Mouse (Mus musculus): ENCODE measurements around the gene Herc4. TPM values are rescaled to one million over a fixed set of nuclear protein-coding genes. Genes with fewer than 3 reads are reported as not detected.

Gene Herc4
- polyA plus RNA-seq, 1 experiment from 2014 or later: 27.0 TPM

DNA sequence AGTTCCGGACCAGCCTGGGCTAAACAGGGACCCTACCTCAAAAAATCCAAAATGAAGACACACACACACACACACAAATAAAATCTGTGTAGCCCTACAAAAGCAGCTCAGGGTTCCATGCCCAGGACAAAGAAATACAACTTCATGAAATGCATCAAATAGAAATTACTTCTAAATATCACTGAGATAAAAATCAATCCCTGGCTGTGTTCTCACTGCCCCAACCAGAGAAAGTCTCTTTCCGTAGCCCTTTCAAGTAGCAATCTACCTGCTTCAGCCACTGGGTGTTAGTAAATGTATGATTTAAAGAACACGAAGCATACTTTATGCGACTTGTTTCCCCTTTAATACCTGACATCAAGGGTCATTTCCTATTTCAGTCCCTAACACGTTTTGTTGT lies 93.7 kb downstream of the Herc4 start:
- H3K9ac ChIP-seq (ENCODE audit: low read depth, low read length): peak overlapping the region; percentile 20; the same call in 1 of the 2 replicates
- ATAC-seq (replicated peaks; ENCODE audit: low FRiP score, low read depth): no peak
- H3K4me3 ChIP-seq (replicated peaks; ENCODE audit: low read depth, low read length): peak overlapping the region; percentile 84
- H3K4me2 ChIP-seq (ENCODE audit: low read length): peak overlapping the region; percentile 64
- 0 out of 2 replicates have a peak, but pooled peaks cover 8% of the 10 kb centered on the region for H3K36me3 ChIP-seq (ENCODE audit: insufficient read depth, low read length)
- DNase-seq (ENCODE audit: low spot score): no peak
- WGBS: 23% methylated on average over 5 of the region's 5 CpGs
- H3K27ac ChIP-seq: no peak overlapping the region
- H3K4me1 ChIP-seq (replicated peaks; ENCODE audit: insufficient read depth, low read length): peaks cover 15% of the 10 kb centered on the region
- no peaks in the 10 kb centered on the region for H3K9me3 ChIP-seq (replicated peaks; ENCODE audit: low read length)
- no peaks in the 10 kb centered on the region for H3K27me3 ChIP-seq (ENCODE audit: insufficient read depth, low read length)
- no peak for TF ChIP-seq CTCF (IDR thresholded peaks at IDR 0.05; ENCODE audit: low read depth)

DNA sequence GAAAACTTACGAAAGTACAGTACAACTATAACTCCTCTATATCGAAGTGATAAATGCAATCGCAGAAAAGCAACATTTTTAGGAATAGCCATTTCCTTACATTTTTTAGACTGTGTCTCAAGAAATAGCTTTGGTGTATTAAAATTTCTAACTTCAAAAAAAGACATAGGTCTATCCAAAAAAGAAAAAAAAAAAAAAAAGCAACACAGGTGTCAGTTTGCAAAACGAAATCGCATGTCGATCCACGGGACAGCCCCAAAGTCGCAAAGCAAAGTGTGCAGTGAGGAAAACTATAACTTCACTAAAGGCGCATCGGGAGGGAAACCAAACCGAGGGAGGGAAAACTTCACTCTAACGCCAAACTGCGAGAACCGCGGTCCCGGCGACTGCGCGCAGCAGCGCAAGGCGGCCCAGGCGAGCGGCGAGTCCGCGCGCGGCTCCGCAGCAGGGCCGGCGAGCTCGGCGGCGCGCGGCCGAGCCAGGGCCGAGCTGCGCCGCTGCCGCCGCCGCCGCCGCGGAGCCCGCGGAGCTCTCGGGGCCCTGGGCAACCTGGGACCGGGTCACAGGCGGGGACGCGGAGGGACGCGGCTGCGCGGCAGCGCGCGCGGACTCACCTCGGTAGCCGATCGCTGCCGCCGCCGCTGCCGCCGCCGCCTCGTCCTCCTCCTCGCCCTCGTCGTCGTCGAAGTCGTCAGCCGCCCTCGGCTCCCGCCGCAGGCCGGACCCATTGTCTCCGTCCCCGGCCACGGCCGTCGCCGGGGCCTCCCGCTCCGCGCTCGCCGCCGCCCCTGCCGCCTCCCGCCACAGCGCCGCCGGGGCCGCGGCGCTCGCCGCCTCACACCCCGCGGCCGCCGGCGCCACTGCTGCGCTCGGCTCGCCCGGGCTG lies 94.6 kb downstream of the Herc4 start:
- no peak for TF ChIP-seq CTCF (IDR thresholded peaks at IDR 0.05; ENCODE audit: low read depth)
- ATAC-seq (replicated peaks; ENCODE audit: low FRiP score, low read depth) (peak; percentile 79), DNase-seq (ENCODE audit: low spot score) (peak; percentile 60)
- Histone ChIP-seq H3K27me3 (ENCODE audit: insufficient read depth, low read length) (no peaks in the 10 kb centered on the region), H3K36me3 (ENCODE audit: insufficient read depth, low read length) (0 out of 2 replicates have a peak, but pooled peaks cover 6% of the 10 kb centered on the region), H3K4me3 (replicated peaks; ENCODE audit: low read depth, low read length) (peak overlapping the region; percentile 84), H3K27ac (peak overlapping the region; percentile 97), H3K4me2 (ENCODE audit: low read length) (peak overlapping the region; percentile 64), H3K4me1 (replicated peaks; ENCODE audit: insufficient read depth, low read length) (peaks cover 15% of the 10 kb centered on the region), H3K9ac (ENCODE audit: low read depth, low read length) (peak overlapping the region; percentile 99), H3K9me3 (replicated peaks; ENCODE audit: low read length) (no peaks in the 10 kb centered on the region)
- WGBS: under 1% methylated on average over 95 of the region's 113 CpGs

DNA sequence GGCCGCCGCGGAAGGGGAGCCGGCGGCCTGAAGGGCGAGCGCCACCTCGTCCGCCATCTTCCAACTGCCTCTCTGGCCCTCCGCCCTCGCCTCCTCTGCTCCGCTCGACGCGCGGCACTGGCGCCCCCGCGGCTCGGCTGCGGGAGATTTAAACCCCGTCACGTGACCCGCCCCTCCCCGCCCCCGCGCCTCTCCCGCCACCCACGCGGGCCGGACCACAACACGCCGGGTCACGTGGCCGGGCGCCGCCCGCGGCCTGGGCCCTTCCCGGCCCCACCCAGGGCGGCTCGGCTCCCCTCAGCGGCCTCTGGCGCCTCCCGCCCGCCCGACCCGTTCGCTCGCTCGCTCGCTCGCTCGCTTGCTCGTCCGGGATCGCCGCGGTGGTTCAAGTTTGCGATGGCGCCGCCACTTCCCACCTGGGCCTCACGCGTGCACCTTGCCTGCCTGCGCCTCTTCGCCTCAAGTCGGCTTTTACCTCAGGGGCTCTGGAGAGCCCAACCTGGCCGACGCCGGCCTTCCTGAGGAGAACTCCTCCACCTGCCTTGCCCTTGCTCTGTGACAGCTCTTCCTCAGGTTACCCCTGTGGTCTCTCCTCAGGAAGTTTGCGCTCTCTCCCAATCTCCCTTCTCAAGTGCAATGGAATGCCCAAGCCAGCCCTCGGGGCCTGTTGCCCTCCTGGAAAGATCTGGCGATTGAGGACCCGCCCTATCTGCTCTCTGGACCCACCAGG lies 95.5 kb downstream of the Herc4 start:
- Histone ChIP-seq H3K9me3 (replicated peaks; ENCODE audit: low read length) (no peaks in the 10 kb centered on the region), H3K27me3 (ENCODE audit: insufficient read depth, low read length) (no peaks in the 10 kb centered on the region), H3K9ac (ENCODE audit: low read depth, low read length) (peak overlapping the region; percentile 99), H3K36me3 (ENCODE audit: insufficient read depth, low read length) (0 out of 2 replicates have a peak, but pooled peaks cover 6% of the 10 kb centered on the region), H3K4me3 (replicated peaks; ENCODE audit: low read depth, low read length) (peak overlapping the region; percentile 84), H3K4me2 (ENCODE audit: low read length) (peak overlapping the region; percentile 64), H3K4me1 (replicated peaks; ENCODE audit: insufficient read depth, low read length) (peaks cover 15% of the 10 kb centered on the region), H3K27ac (peak overlapping the region; percentile 97)
- TF ChIP-seq CTCF (IDR thresholded peaks at IDR 0.05; ENCODE audit: low read depth): no peak
- ATAC-seq (replicated peaks; ENCODE audit: low FRiP score, low read depth) (peak; percentile 94), DNase-seq (ENCODE audit: low spot score) (peak; percentile 94)
- under 1% methylated on average over 55 of the region's 74 CpGs for WGBS

DNA sequence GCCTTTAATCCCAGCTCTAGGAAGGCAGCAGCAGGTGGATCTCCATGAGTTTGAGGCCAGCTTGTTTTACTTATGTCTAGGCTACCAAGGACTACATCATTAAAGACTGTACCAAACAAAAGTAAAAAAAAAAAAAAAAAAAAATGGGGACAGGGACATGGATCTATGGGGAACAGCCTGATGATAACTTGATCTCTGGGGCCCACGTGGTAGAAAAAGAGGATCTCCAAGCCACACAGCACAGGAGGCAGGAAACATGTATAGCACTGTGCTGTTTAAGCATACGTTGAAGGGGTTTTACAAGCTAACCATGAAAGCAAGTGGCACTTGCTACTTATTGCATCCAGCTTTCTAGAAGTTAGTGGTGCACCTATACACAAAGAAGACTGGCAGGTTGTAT lies 97.7 kb downstream of the Herc4 start:
- Histone ChIP-seq H3K4me2 (ENCODE audit: low read length) (no peak overlapping the region), H3K9ac (ENCODE audit: low read depth, low read length) (no peak overlapping the region), H3K9me3 (replicated peaks; ENCODE audit: low read length) (no peaks in the 10 kb centered on the region), H3K27me3 (ENCODE audit: insufficient read depth, low read length) (no peaks in the 10 kb centered on the region), H3K4me1 (replicated peaks; ENCODE audit: insufficient read depth, low read length) (peaks cover 14% of the 10 kb centered on the region), H3K4me3 (replicated peaks; ENCODE audit: low read depth, low read length) (no peak overlapping the region), H3K36me3 (ENCODE audit: insufficient read depth, low read length) (no peaks in the 10 kb centered on the region), H3K27ac (no peak overlapping the region)
- no peak for DNase-seq (ENCODE audit: low spot score)
- TF ChIP-seq CTCF (IDR thresholded peaks at IDR 0.05; ENCODE audit: low read depth): no peak
- no peak for ATAC-seq (replicated peaks; ENCODE audit: low FRiP score, low read depth)
- 91% methylated on average over 2 of the region's 2 CpGs for WGBS

DNA sequence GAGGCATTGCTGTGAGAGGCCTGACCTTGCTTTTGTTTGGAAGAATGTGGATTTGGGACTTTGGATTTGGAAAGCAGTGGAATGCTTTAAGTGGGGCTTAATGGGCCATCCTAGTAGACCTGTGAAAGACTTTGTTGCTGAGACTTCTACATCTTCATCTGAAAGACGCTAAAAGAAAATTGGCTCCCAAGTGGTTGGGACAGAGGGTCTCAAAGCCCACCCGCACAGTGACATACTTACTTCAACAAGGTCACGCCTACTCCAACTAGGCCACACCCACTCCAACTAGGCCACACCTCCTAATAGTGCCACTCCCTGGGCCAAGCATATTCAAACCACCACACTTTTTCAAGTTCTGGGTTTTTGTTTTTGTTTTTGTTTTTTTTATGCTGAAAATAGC lies 101.1 kb downstream of the Herc4 start:
- Histone ChIP-seq H3K27me3 (ENCODE audit: insufficient read depth, low read length) (no peaks in the 10 kb centered on the region), H3K4me3 (replicated peaks; ENCODE audit: low read depth, low read length) (no peak overlapping the region), H3K36me3 (ENCODE audit: insufficient read depth, low read length) (no peaks in the 10 kb centered on the region), H3K27ac (no peak overlapping the region), H3K9me3 (replicated peaks; ENCODE audit: low read length) (no peaks in the 10 kb centered on the region), H3K9ac (ENCODE audit: low read depth, low read length) (no peak overlapping the region), H3K4me2 (ENCODE audit: low read length) (no peak overlapping the region), H3K4me1 (replicated peaks; ENCODE audit: insufficient read depth, low read length) (no peaks in the 10 kb centered on the region)
- no peak for DNase-seq (ENCODE audit: low spot score)
- TF ChIP-seq CTCF (IDR thresholded peaks at IDR 0.05; ENCODE audit: low read depth): no peak
- no peak for ATAC-seq (replicated peaks; ENCODE audit: low FRiP score, low read depth)
- WGBS: 94% methylated on average over 3 of the region's 3 CpGs

DNA sequence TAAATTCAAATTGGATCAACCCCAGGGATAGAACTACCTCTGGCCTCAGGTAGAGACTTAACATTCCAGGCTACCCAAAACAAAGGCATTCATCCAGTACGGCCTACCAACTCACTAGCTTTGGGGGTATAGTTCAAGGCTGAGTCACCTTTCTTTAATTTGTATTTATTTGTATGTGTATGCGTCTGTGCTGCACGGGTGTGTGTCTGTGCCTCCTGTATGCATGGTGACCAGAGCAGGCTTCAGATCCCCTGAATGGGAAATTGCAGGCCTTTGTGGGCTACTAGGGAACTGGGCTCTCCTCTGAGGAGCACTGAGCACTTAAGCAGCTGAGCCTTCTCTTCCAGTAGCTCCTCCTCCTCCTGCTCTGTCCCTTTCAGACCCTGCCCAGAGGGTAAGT lies 104.7 kb downstream of the Herc4 start:
- Histone ChIP-seq H3K9me3 (replicated peaks; ENCODE audit: low read length) (no peaks in the 10 kb centered on the region), H3K4me1 (replicated peaks; ENCODE audit: insufficient read depth, low read length) (no peaks in the 10 kb centered on the region), H3K4me3 (replicated peaks; ENCODE audit: low read depth, low read length) (no peak overlapping the region), H3K27me3 (ENCODE audit: insufficient read depth, low read length) (no peaks in the 10 kb centered on the region), H3K36me3 (ENCODE audit: insufficient read depth, low read length) (no peaks in the 10 kb centered on the region), H3K4me2 (ENCODE audit: low read length) (no peak overlapping the region), H3K27ac (no peak overlapping the region), H3K9ac (ENCODE audit: low read depth, low read length) (no peak overlapping the region)
- 65% methylated on average over 3 of the region's 3 CpGs for WGBS
- ATAC-seq (replicated peaks; ENCODE audit: low FRiP score, low read depth) (no peak), DNase-seq (ENCODE audit: low spot score) (peak; percentile 9)
- no peak for TF ChIP-seq CTCF (IDR thresholded peaks at IDR 0.05; ENCODE audit: low read depth)

All from kidney, postnatal 0 days (tissue).